Comparison of ENCODE assay signal across 10 mouse cellular contexts in genomic region chr6:103558894-103559225, GRCm38 (mm10). TPM values are rescaled to one million over a fixed set of nuclear protein-coding genes. Genes with fewer than 3 reads are reported as not detected.
DNase-seq lines count a peak whose midpoint lies in the region; ATAC-seq and TF ChIP-seq lines count a peak whose summit lies in the region.
"Had no signal": no experiment of that assay in that cellular context is flagged by ENCODE, and none has a peak within 500 bp of the region (broad histone marks: within the 10 kb centered on the region; RNA-seq: fewer than 3 reads in every experiment).

No protein-coding gene starts in this region.

- no peak overlapping the region for H3K4me3 ChIP-seq in heart, embryonic 11.5 days (ENCODE audit: low read depth, low read length)
- no peak overlapping the region for H3K4me3 ChIP-seq in midbrain, postnatal 0 days (ENCODE audit: low read depth, low read length)
- no peak overlapping the region for H3K4me3 ChIP-seq in intestine, embryonic 15.5 days (replicated peaks)
- H3K4me3 ChIP-seq: lung, embryonic 15.5 days; stomach, embryonic 15.5 days had no signal

- no peak for ATAC-seq in heart, embryonic 11.5 days (replicated peaks; ENCODE audit: insufficient number of reproducible peaks, low FRiP score, low TSS enrichment)
- ATAC-seq in cerebellum, adult (ENCODE audit: insufficient number of reproducible peaks, low FRiP score, low TSS enrichment), result peak; percentile 89
- no peak for ATAC-seq in midbrain, postnatal 0 days (ENCODE audit: low FRiP score)
- no peak for ATAC-seq in intestine, embryonic 15.5 days

- H3K4me1 ChIP-seq in heart, embryonic 11.5 days (ENCODE audit: control insufficient read depth, insufficient read depth, low read length), result no peaks in the 10 kb centered on the region
- peaks cover 7% of the 10 kb centered on the region for H3K4me1 ChIP-seq in midbrain, postnatal 0 days (ENCODE audit: insufficient read depth, low read length)
- 0 out of 2 replicates have a peak, but pooled peaks cover 4% of the 10 kb centered on the region for H3K4me1 ChIP-seq in intestine, embryonic 15.5 days (replicated peaks)
- H3K4me1 ChIP-seq: lung, embryonic 15.5 days; stomach, embryonic 15.5 days had no signal

- no peaks in the 10 kb centered on the region for H3K27me3 ChIP-seq in heart, embryonic 11.5 days (ENCODE audit: control insufficient read depth, insufficient read depth, low read length)
- no peaks in the 10 kb centered on the region for H3K27me3 ChIP-seq in midbrain, postnatal 0 days (ENCODE audit: insufficient read depth, low read length)
- no peaks in the 10 kb centered on the region for H3K27me3 ChIP-seq in intestine, embryonic 15.5 days (replicated peaks)
- H3K27me3 ChIP-seq: lung, embryonic 15.5 days; stomach, embryonic 15.5 days had no signal

- H3K9ac ChIP-seq in heart, embryonic 11.5 days (ENCODE audit: low read depth, low read length), result no peak overlapping the region
- no peak overlapping the region for H3K9ac ChIP-seq in midbrain, postnatal 0 days (replicated peaks; ENCODE audit: low read length, poor library complexity, severe bottlenecking)
- no peak overlapping the region for H3K9ac ChIP-seq in intestine, embryonic 15.5 days
- H3K9ac ChIP-seq: lung, embryonic 15.5 days; stomach, embryonic 15.5 days had no signal

- TF ChIP-seq CTCF in midbrain, postnatal 0 days (IDR thresholded peaks at IDR 0.05), result no peak

- no peak overlapping the region for H3K4me2 ChIP-seq in heart, embryonic 11.5 days
- H3K4me2 ChIP-seq in midbrain, postnatal 0 days (ENCODE audit: low read depth, low read length, poor library complexity, severe bottlenecking), result peak overlapping the region; percentile 23; the same call in 1 of the 2 replicates
- no peak overlapping the region for H3K4me2 ChIP-seq in intestine, embryonic 15.5 days (replicated peaks)
- H3K4me2 ChIP-seq: lung, embryonic 15.5 days; stomach, embryonic 15.5 days had no signal

- no peaks in the 10 kb centered on the region for H3K9me3 ChIP-seq in heart, embryonic 11.5 days (replicated peaks; ENCODE audit: control insufficient read depth, low read length)
- H3K9me3 ChIP-seq in midbrain, postnatal 0 days (ENCODE audit: low read length), result no peaks in the 10 kb centered on the region
- no peaks in the 10 kb centered on the region for H3K9me3 ChIP-seq in intestine, embryonic 15.5 days
- H3K9me3 ChIP-seq: lung, embryonic 15.5 days; stomach, embryonic 15.5 days had no signal

- 53% methylated on average over 3 of the region's 3 CpGs for WGBS in heart, embryonic 11.5 days (ENCODE audit: insufficient replicate concordance)
- 29% methylated on average over 3 of the region's 3 CpGs for WGBS in midbrain, postnatal 0 days
- 44% methylated on average over 3 of the region's 3 CpGs for WGBS in intestine, embryonic 15.5 days

- peak; percentile 21 for DNase-seq in heart, postnatal 4 days
- DNase-seq in layer of hippocampus, adult 11-12 months (ENCODE audit: low spot score), result peak; percentile 66
- peak; percentile 86 for DNase-seq in midbrain, postnatal 0 days (ENCODE audit: low spot score)
- no peak for DNase-seq in embryo, embryonic 11 days
- no peak for DNase-seq in liver

- no peaks in the 10 kb centered on the region for H3K36me3 ChIP-seq in heart, embryonic 11.5 days (ENCODE audit: control insufficient read depth, insufficient read depth, low read length)
- no peaks in the 10 kb centered on the region for H3K36me3 ChIP-seq in midbrain, postnatal 0 days (ENCODE audit: insufficient read depth, low read length)
- no peaks in the 10 kb centered on the region for H3K36me3 ChIP-seq in intestine, embryonic 15.5 days
- H3K36me3 ChIP-seq: lung, embryonic 15.5 days; stomach, embryonic 15.5 days had no signal

- H3K27ac ChIP-seq in heart, embryonic 11.5 days (ENCODE audit: low read depth, low read length), result no peak overlapping the region
- H3K27ac ChIP-seq in midbrain, postnatal 0 days (ENCODE audit: low read depth, low read length), result peak overlapping the region; percentile 7; the same call in 1 of the 2 replicates
- H3K27ac ChIP-seq in intestine, embryonic 15.5 days, result no peak overlapping the region
- H3K27ac ChIP-seq: lung, embryonic 15.5 days; stomach, embryonic 15.5 days had no signal

RNA-seq across cellular contexts. Expression of gene Chl1, which starts 48.5 kb away (rescaled TPM):
- total RNA-seq in heart, postnatal 4 days (2021), result under 1 TPM; 0.10 to 0.41 TPM
- 0.06 and 0.17 TPM in 2 replicates for polyA plus RNA-seq in heart, embryonic 11.5 days (2014; fragmentation: Nextera tagmentation; extraction: Ambion mirVana)
- total RNA-seq in midbrain, postnatal 0 days (2014; rRNA removed), result 300 and 376 TPM in 2 replicates
- polyA plus RNA-seq in midbrain, postnatal 0 days (2015; fragmentation: Nextera tagmentation; extraction: Ambion mirVana), result 216 and 224 TPM in 2 replicates
- 3.4 and 3.9 TPM in 2 replicates for polyA plus RNA-seq in intestine, embryonic 15.5 days (2015; fragmentation: Nextera tagmentation; extraction: Ambion mirVana)

Comparison
In these comparisons a context has a peak if more than half of its experiments do, and no peak if none do; other contexts are left out.
1. DNase-seq: peak in heart, postnatal 4 days (single experiment), layer of hippocampus, adult 11-12 months (single experiment) and midbrain, postnatal 0 days (single experiment); none in embryo, embryonic 11 days (single experiment) and liver (single experiment).
2. RNA of gene Chl1, which starts 48.5 kb away (polyA plus RNA-seq): 216 to 224 TPM in midbrain, postnatal 0 days; 3.4 to 3.9 TPM in intestine, embryonic 15.5 days and 0.06 to 0.17 TPM in heart, embryonic 11.5 days; every median in the first group is over 10 times any median in the second.